Mouse (Mus musculus) lung, adult 2 months (tissue): ENCODE measurements around the gene Ccdc106. TPM values are rescaled to one million over a fixed set of nuclear protein-coding genes. Genes with fewer than 3 reads are reported as not detected.

Experiments
- DNase-seq: peaks from one replicate; pipeline ENCODE4 v3.0.0; 2022
- H3K4me1 ChIP-seq: fragments of 200-500 bp; 2 replicates; pipeline ENCODE4 v1.6.1; 2011; ENCODE audit warnings: low read length; ENCODE audit not compliant: control insufficient read depth, insufficient read depth
- H3K4me3 ChIP-seq: fragments of 200-500 bp; replicated peaks from 2 replicates; pipeline ENCODE3; 2011; ENCODE audit warnings: low read depth, mild to moderate bottlenecking, control low read depth, low read length; ENCODE audit errors: extremely low read depth
- CTCF ChIP-seq: fragments of 200-500 bp; IDR thresholded peaks from 2 replicates; pipeline ENCODE4 v1.5.1; 2011; ENCODE audit warnings: mild to moderate bottlenecking, low read length, control low read depth; ENCODE audit not compliant: insufficient read depth
- POLR2A ChIP-seq: fragments of 200-500 bp; IDR thresholded peaks from 2 replicates; pipeline ENCODE4 v1.6.1; 2011; ENCODE audit warnings: low read depth, mild to moderate bottlenecking, control low read depth, low read length, borderline replicate concordance; ENCODE audit errors: extremely low read depth
- WGBS: fragments of 180-500 bp; shearing (Covaris S2); methylation state at CpG from one replicate; pipeline ENCODE4 v1.1.7; 2018; 5-methylcytosine and 5-hydroxymethylcytosine counted together
- polyA plus RNA-seq: library from polyadenylated mRNA; depleted of rRNA; stranded (reverse); fragments of >200 nt; gene quantifications from 2 replicates; pipeline ENCODE4 v1.2.3, GENCODE M21; 2012

Ccdc106 gene
- polyA plus RNA-seq, 1 experiment, result 0.90 TPM

DNA sequence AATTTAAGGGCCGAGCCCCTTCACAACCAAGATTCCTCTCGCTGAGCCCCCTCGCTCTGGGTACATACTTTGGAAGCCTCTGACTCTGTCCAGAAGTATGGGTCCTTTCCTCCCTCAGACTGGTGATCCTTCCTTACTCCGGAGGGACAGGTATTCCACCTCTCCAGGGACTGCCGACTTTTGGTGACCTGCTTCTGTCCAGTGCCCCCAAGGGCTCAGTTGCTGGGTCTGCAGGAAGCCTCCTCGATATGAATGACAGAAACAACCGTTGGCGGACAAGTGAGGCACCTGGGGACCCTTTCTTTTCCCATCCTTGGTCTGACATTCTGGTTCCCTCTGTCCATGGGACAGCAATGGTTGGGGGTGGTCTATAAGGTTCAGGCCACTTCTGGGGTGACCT, 37.0 kb downstream of the Ccdc106 start:
- no peak for DNase-seq
- Histone ChIP-seq H3K4me1 (peaks cover 4% of the 10 kb centered on the region; the same call in 1 of the 2 replicates), H3K4me3 (no peak overlapping the region)
- 40% methylated on average over 8 of the region's 8 CpGs for WGBS
- TF ChIP-seq POLR2A, result no peak
- TF ChIP-seq CTCF, result no peak

DNA sequence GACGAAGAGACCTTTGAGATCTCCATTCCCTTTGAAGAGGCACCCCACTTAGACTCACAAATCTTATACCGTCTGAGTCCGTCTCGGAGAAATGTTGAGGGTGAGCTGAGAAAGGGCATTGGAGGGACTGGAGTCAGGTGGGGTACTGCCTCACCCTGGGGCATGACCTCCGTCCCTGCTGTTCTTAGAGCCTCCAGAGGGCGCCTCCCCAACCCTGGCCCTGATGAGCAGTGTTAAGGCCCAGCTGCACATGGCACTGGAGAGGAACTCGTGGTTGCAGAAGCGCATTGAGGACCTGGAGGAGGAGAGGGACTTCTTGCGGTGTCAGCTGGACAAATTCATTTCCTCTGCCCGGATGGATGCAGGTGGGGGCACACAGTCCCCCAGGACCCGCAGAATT, 37.5 kb downstream of the Ccdc106 start:
- Histone ChIP-seq H3K4me3 (no peak overlapping the region), H3K4me1 (peaks cover 4% of the 10 kb centered on the region; the same call in 1 of the 2 replicates)
- DNase-seq, result no peak
- 36% methylated on average over 11 of the region's 11 CpGs for WGBS
- TF ChIP-seq POLR2A (no peak), CTCF (no peak)

DNA sequence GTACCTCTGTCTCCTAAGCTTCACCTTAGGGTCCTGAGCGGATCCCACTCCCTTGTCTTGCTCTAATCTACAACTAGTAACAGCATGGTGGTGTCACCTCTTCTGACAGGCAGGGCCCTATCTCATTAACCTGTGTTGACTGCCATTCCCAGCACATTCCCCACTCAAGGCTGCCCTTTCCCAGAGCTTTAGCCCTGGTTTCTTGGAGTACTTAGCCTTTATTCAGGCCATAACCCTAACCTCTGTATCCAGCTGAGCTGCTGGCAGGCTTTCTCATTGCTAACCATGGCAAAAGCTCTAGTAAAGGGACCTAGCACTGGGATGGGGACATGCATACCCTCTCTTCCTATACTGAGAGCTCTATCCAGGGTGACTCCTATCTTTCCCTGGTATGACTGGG, 38.3 kb downstream of the Ccdc106 start:
- WGBS, result 97% methylated on average over 1 of the region's 1 CpGs
- no peak for TF ChIP-seq POLR2A
- TF ChIP-seq CTCF, result no peak
- peaks cover 4% of the 10 kb centered on the region for H3K4me1 ChIP-seq
- no peak for DNase-seq
- H3K4me3 ChIP-seq, result no peak overlapping the region

DNA sequence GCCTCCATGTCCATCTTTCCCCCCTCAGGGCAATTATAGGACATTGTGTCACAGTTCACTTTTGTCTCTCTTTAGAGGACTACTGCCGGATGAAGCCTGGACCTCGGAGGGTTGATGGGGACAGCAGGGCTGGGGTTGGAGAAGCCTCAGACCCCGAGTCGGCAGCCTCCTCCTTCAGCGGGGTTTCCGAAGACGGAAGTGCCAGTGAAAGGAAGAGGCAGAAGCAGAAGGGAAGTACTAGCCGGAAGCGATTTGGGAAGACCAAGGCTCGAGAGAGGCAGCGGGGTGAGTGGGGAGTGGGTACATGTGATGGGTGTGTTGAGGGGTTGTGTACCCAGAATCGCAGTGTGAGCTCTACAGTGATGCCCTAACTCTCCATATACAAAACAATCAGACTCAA, 39.1 kb downstream of the Ccdc106 start:
- 83% methylated on average over 12 of the region's 12 CpGs for WGBS

DNA sequence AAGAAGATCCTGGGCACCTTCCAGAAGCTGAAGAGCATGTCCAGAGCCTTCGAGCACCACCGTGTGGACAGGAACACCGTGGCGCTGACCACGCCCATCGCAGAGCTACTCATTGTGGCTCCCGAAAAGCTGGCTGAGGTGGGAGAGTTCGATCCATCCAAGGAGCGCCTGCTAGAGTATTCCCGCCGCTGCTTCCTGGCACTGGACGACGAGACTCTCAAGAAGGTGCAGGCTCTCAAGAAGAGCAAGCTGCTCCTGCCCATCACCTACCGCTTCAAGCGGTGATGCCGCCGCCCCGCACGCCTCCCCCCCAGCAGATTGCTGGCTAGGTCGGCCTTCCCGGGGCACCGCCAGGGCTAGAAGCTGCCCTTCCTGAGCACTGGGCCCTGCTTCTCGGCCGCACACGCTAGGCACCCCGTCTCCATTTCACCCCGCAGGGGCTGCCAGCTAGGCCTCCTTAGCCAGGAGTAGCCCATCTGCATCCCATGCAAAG, 39.9 kb downstream of the Ccdc106 start:
- peak; percentile 71 for DNase-seq

More for the DNA sequence above, 39.1 kb downstream of the Ccdc106 start:
- H3K4me1 ChIP-seq, result peaks cover 4% of the 10 kb centered on the region
- TF ChIP-seq POLR2A (no peak), CTCF (no peak)
- DNase-seq, result no peak
- H3K4me3 ChIP-seq, result no peak overlapping the region

DNA sequence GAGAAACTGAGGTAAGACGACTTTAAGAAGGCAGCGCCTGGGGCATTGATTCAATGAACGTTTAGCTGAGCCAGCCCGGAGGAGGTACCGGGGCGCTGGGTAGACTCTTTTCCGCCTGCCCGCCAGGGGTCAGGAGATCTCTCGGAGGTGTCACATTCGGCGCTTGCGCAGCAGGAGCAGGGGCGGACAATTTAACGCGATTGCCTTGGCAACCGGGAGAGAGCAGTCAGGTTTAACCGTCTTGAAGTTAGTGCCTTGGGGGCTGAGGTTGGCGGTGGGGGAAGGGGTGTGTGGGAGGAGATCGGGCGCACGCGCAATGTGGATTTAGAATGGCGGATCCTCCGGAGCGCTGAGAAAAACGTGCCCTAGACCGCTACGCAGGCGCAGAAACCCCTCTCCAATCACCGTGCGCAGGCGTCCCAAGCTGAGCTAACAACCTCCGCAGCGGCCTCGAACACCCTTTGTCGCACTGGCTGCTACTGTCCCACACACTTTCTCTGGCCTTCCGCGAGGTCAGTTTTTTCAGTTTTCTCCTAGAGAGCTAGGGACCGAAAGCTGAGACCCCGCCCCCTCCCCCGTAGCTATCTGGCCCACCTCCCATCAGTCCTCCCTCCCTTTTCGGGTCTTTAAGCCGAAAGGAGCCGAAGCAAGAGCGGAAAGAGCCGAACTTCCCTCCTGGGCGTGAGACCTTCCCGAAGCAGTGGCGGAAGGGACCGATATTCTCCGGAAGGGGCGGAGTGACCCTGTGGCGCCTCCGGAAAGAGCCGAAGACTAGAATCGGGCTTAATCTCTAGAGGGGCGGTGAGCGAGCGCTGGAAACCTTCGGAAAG, 40.8 kb downstream of the Ccdc106 start:
- peak; percentile 47; the same call in 1 of the 2 replicates for TF ChIP-seq POLR2A
- TF ChIP-seq CTCF, result peak; percentile 54
- WGBS, result under 1% methylated on average over 60 of the region's 60 CpGs

More for the DNA sequence above, 39.9 kb downstream of the Ccdc106 start:
- H3K4me3 ChIP-seq, result peak overlapping the region; percentile 29
- TF ChIP-seq CTCF (peak; percentile 73), POLR2A (no peak)
- peaks cover 4% of the 10 kb centered on the region for H3K4me1 ChIP-seq
- 2% methylated on average over 27 of the region's 27 CpGs for WGBS

DNA sequence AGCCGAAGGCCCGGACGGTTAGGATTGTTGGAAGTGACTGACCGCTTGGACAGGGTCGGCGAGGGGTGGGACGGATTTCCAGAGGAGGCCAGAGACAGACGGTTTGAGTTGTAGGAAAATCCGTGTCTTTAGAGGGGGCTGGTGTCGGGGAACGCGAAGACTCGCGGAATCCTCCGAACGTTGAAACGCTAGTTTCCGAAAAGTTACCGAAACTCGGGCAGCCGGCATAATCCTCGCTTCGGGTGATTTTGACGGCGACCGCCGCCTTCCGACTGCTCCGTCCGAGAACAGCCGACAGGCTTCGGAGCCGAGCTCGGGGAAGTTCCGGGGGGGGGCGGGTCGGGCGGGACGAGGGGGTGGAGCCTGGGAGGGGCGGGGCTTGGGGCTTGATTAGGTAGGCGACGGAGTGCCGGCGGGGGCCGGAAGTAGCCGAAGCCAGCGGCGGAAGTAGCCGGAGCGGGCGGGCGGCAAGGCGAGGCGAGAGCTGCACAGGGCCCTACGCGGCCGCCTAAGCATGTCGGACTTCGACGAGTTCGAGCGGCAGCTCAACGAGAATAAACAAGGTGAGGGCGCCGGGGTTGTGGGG, 41.5 kb downstream of the Ccdc106 start, which contains the start of gene U2af2:
TSS of gene U2af2 (plus strand) at position 370 of the 586 bp plus-strand sequence.
- H3K4me1 ChIP-seq, result peaks cover 4% of the 10 kb centered on the region
- TF ChIP-seq POLR2A, result peak; percentile 77
- no peak for TF ChIP-seq CTCF
- peak; percentile 92 for DNase-seq
- 1% methylated on average over 65 of the region's 65 CpGs for WGBS
- peak within 1 kb of the TSS; percentile 95 for H3K4me3 ChIP-seq

More for the DNA sequence above, 40.8 kb downstream of the Ccdc106 start:
- Histone ChIP-seq H3K4me1 (peaks cover 4% of the 10 kb centered on the region), H3K4me3 (peak overlapping the region; percentile 95)
- DNase-seq, result peak; percentile 97

DNA sequence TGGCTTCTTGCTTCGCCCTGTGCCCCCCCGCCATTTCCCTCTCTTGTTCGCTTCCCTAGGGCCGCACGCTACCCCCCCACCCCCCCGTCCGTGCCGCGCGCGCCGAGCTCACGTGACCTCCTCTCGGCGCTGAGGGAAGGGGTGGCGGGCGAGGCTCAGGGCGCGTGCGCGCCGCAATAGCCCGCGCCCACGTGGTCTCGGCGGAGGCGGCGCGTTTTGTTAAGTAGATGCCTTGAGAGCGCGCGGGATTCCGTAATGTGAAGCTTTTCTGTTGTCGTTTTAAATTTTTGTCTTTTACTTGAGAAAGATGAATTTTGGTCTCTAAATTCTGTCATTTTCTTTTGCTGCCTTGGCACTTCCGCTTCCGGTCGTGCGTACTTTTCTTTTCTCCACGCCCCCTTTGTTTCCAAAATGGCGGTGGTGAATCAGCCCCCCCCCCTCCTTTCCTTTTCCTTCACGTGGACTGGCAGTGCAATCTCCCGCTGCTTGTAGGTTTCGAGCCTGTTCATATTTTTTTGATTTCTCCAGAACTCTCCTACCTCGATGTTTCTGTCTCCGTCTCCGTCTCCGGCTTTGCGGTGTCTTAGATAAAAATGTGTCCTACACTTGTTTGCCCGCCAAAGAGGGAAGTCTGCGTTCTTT, 42.1 kb downstream of the Ccdc106 start:
- H3K4me1 ChIP-seq, result peaks cover 4% of the 10 kb centered on the region
- TF ChIP-seq CTCF, result no peak
- WGBS, result under 1% methylated on average over 50 of the region's 51 CpGs
- H3K4me3 ChIP-seq, result peak overlapping the region; percentile 88
- no peak for DNase-seq

DNA sequence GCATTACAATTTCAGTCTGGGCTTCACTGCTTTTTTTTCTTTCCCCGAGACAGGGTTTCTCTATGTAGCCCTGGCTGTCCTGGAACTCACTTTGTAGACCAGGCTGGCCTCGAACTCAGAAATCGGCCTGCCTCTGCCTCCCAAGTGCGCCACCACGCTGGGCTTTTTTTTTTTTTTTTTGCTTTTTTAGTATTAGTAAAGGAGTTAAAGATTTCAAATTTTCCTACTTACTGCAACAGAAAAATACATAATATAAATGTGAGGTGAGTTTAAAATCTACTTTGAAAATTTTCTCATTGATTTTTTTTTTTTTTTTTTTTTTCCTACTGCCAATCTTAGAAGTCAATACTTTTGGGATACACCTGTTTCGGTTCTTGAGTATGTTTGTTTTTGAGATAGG, 44.5 kb downstream of the Ccdc106 start:
- H3K4me1 ChIP-seq, result peaks cover 4% of the 10 kb centered on the region
- no peak overlapping the region for H3K4me3 ChIP-seq
- DNase-seq, result no peak
- WGBS, result 87% methylated on average over 6 of the region's 6 CpGs
- no peak for TF ChIP-seq CTCF
- TF ChIP-seq POLR2A, result no peak

DNA sequence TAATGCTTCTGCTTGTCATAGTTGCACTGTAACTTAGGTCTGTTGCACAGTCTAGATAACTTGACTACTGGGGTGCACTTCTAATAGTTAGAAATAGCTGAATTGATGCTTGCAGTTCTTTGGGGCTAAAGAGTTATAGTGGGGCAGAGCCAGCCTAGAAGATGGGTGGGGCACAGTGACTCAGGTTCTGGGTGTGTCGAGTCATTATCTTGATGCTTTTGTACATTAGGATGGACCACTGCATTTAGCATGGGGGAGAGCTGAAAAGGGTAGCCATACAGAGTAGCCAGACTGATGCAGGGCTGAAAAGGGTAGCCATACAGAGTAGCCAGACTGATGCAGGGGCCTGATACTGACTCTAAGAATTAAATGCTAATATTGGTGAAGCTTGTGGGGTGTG, 53.2 kb downstream of the Ccdc106 start:
- 59% methylated on average over 1 of the region's 1 CpGs for WGBS
- Histone ChIP-seq H3K4me1 (no peaks in the 10 kb centered on the region; the same call in 1 of the 2 replicates), H3K4me3 (no peak overlapping the region)
- no peak for DNase-seq
- no peak for TF ChIP-seq POLR2A
- no peak for TF ChIP-seq CTCF
